Mouse (Mus musculus) regulatory T cell (primary cell): Measurements from ENCODE around the gene Lrrc39.
"Not testable (repeated sequence)": the region's sequence is repeated elsewhere in the genome, so short reads cannot be mapped to it uniquely, and the experiment has no call there.

Experiments used
- in situ Hi-C: fragments of 300-600 bp; cut with MboI, MseI; formaldehyde crosslinking; loops from one replicate; pipeline ENCODE4 v1.15.1; 2025; ENCODE audit warnings: high pct_unique_total_duplicates

Gene Lrrc39

DNA sequence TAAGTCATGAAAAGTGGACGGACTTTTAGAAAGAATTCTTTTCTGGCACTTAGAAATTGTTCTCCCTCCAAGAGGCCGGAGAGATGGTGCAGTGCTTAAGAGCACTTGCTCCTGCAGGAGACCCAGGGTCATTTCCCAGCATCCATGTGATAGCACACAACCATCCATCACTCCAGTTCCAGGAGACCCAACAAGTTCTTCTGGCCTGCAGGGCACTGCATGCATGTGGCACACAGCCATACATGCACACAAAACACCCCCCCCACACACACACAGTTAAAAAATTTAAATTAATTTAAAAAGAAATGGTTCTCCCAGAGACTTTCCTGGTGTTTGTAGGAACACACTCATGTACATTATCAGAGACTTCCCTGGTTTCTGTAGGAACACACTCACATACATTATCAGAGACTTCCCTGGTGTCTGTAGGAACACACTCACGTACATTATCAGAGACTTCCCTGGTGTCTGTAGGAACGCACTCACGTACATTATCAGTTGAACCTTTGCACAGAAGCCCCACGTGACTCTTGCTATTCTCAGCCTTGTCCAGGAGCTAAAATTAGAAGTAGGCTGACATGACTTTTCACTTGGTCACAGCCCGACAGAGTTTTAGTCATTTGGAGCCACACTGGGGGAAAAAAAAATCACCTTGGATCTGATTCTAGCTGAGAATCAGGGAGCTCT lies at the start of gene Lrrc39:
Lrrc39 (plus strand) TSS at position 566 of the 687 bp plus-strand sequence.
- in situ Hi-C loops: no loop called here

DNA sequence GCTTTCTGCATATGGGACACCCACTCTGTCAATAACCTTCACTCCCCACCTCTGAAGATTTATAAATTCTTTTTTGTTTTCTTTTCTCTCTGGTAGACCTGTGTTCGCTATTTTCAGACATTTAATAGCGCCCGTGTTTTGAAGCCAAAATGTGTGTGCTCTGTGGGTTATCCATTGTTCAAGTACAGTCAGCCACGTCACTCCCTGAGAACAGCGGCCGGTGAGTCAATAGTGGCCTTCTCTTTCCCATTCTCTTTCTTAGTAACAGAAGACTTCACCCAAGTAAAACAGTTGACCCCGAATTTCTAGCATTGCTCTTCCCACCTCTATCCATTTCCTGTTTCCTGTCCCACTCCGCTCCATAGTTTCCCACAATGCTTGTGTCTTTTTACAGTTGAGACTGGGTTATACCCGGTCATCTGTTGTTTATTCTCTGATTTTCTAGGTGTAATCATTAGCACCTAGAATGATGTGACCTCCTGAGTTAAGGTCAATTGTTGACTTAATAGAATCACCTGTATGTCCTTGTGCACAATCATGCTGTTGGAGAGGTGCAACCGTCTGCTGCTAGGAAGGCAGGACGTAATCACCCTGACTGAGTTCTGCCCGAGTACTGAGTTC lies 42.5 kb upstream of the Lrrc39 start:
- in situ Hi-C loops: loop anchor here (25.0 kb wide), 1 partner anchor 508 kb away; the partner anchor contains the start of genes Extl2 and Slc30a7

DNA sequence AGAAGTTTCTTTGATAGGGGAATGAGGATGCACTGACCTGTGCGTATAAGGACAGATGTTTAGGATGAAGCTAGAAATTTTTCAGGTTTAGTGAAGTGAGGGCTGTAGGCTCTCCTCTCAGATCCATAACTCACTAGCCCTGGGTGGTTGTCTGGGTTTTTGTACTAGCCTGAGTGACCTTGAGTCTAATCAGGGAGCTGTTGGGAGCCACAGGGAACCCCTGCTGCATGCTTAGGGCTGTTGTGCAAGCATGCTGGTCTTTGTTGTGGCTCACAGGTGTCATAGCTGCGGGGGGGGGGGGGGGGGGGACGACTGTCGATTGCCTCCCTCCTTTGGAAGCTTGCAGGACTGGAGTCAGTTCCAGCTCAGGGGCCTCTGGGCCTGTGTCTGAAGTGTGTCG lies 33.0 kb upstream of the Lrrc39 start:
- in situ Hi-C loops: no loop called here

DNA sequence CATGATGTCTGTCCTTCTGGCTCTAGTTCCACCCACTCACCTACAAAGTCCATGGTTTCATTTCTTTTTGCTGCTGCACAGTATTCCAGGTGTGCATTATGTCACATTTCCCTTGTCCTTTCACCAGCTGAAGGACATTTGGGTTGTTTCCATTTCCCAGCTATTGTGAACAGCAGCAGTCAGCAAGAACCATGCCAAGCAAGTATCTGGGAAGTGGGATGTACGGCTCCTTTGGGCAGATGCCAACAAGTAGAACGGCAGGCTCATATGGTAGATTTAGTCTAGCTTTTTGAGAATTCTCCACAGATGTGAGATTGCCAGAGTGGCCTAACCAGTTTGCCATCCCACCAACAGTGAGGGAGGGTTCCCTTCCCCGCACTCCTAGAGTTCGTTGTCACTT lies 31.9 kb upstream of the Lrrc39 start:
- in situ Hi-C loops: no loop called here

DNA sequence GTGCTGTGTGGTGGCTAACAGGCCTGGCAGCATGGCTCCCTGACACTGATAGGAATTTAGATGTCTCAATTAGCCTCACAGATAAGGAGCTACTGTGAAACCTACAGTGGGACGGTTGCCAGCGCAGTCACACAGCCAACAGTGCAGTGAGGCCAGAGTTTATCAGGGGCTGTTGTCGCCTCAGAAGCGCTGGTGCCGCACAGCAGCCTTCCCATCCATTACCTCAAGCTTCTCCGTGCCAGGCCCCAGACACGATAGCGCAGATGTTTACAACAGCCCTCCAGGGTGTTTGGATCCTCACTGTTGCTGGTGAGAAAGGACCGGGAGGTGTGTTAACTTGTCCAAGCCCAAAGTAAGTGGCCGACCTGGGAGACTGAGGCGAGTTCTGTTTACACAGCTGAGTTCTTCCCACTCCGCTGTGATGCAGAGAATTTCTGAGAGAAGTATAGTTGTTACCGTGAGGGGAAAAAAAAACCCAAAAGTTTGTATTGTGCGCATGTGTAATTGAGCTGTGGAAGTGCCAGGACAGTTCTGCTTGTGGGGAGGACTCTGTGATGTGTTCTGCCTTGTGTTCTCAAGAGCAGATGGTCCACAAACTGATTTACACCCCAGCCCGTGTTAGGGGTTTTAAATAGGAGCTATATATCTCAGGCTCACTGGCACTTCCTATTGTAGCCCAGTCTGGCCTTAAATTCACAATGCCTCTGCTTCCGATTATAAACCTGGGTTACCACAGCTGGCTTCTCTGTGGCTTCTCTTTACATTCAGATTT lies 26.2 kb upstream of the Lrrc39 start:
- in situ Hi-C loops: loop anchor here (5.0 kb wide), 1 partner anchor 36 kb away; no protein-coding TSS in a partner anchor

DNA sequence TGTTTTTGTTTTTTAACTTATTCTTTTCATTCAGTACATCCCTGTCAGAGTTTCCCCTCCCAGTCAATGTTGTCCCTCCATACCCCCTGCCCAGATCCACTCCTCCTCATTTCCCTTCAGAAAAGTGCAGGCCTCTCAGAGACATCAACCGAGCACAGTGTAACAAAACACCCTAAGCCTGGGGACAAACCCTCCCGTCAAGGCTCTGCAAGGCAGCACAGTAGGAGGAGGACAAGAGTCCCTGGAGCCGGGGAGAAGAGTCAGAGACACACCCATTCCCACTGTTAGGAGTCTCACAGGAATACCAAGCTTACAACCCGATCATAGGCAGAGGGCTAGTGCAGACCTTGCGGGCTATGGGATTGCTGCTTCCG lies 25.6 kb upstream of the Lrrc39 start:
- in situ Hi-C loops: loop anchor here (5.0 kb wide), 1 partner anchor 35 kb away; no protein-coding TSS in a partner anchor

DNA sequence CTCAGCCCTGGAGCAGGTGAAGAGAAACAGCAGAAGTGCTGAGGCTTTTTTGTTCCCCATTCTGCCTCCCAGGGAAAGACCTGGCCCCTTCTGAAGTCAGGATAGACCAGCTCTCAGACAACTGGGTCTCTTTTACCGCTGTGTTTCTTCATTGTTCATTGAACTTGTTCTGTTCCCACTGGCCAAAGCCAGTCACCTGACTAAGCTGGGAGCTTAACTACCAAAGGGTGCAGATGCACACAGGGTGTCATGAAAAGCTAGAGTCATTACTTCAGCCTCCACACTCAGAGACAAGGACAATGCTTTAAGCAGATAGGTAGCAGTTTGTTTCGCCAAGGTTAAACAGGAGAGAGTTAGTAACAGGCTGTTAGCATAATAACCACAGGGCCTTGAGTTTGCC lies 20.7 kb upstream of the Lrrc39 start:
- in situ Hi-C loops: no loop called here

DNA sequence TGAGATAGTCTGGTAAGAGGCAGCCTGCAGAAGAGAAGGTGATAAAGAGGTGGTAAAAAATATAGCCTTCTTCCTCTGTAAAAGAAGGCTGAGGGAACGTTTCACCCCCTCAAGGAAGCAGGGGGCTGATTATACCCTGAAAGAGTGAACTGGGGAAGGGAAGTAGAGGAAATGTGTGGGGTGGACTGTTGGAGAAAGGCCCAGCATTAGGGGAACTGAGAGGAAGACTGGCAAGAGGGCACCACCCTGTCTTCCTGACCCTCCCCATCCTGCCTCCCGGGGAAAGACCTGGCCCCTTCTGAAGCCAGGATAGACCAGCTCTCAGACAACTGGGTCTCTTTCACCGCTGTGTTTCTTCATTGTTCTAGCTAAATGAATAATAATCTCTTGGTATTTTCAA lies 20.2 kb upstream of the Lrrc39 start:
- in situ Hi-C loops: no loop called here

DNA sequence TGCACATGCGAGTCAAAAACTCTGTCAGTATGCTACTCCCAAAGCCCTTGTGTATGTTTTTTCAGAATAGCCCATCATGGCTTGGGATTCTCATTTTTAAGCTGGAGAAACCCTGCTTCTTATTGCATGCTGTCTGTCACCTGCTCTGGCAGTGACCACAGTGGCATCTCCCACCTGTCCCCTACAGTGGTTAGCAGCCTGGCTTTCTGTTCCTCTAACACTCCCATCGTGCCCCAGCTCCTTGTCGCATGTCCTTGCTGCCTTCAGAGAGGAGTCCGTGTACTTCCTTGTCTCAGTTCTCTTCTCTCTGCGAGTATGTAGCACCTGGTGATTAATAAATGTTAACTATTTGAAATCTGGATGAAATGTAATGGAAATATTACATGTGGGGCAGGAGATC lies 15.3 kb upstream of the Lrrc39 start:
- in situ Hi-C loops: no loop called here

DNA sequence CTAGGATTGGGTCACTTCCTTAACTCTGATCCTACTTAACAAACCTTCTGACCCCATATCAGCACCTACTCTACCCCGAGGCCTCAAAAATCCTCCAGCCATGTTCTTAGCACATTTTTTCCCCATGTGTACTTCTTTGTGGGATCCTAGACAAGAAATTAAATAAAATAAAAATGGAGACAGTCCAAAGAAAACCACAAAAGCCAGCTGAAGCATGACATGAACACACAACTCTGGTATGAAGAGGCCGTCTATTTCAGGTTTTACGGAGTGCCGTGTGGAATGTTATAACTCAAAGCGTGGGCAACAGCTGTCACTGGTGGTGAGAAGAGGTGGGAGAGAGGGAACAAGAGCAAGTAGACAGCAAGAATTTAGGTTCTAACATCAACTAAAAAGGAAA lies 11.4 kb upstream of the Lrrc39 start:
- in situ Hi-C loops: no loop called here

DNA sequence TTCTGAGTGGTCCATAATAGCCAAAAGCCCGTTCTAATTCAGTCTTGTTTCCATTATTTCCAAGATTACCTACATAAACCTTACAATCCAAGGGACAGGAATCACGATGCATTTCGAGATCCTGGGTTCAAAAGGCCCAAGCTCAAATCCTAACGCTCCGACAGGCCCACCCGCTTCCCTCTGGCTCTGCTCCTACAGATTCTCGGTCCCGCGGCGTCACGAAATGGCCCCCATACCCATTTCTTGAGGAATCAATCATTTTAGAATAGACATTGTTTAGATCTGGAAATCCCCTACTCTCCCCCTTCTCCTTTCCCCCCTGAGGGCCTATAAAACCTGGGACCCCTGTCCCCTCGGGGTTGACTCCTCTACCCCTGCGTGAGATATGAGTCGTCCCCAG lies 1.5 kb upstream of the Lrrc39 start:
- in situ Hi-C loops: not testable (repeated sequence)

DNA sequence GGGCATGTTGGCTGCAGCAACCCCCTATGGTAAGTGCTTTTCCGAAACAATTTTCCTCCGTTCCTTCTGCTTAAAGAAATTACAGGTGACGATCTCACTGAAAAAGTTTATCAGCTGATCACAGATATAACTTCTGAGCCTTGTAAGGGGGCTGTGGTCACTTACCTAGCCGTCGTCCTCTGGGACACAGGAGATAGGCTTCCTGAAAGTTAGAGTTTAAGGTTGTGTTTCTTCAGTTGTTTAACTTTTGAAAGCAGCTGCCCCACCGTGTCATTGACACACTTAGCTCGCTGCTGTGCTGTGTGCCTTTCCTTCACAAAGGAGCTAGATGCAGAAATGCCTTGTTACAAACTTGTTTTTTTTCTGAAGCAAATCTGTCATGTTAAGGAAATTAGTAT lies 321 bp downstream of the Lrrc39 start:
- in situ Hi-C loops: no loop called here

DNA sequence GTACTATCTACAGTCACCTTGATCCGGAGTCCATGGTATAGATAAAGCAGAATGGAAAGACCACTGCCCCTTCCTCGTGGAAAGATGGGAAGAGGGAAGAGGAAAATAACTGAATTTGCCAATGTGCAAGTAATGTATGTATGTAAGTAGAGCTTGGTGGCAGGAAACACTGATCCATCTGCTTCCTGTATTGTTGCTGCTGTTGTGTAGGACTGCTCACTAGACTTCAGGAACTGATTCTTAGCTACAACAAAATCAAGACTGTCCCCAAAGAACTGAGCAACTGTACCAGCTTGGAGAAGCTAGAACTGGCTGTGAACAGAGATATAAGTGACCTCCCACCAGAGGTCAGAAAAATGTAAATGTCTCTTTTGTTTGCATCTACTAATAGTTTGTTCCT lies 7.9 kb downstream of the Lrrc39 start:
- in situ Hi-C loops: loop anchor here (5.0 kb wide), 1 partner anchor 33 kb away; no protein-coding TSS in a partner anchor

DNA sequence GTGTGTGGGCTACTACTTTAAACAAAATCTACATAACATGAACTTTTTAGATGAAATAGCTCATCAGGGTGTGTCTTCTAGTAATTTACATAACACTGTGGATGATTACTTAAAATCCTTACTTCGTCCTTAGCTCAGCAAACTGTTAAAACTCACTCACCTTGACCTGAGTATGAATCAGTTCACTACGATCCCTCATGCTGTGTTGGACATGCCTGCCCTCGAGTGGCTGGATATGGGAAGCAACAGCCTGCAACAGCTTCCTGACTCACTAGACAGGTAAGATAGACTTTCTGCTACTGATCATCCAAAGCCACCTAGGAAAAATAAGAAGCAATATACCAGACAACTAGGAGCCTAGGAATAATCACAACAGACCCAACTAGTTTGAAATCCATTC lies 14.5 kb downstream of the Lrrc39 start:
- in situ Hi-C loops: no loop called here

DNA sequence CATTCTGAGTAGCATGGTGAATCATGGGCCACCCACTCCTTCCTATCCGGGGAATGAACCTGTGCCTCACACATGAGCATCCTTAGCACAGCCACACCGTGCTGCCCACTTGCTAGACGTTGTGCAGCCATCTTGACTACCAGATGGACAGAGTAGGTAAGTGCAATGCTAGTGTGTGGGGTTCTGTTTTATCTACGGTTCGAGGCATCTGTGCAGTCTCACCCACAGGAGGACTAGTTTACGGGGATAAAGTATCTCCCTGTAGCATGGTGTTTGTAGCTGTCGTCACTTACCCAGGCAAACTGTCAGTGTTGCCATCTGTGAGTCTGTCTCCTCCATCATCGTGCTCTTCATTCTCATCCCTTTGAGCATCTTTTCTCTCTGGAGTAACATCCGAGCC lies 19.4 kb downstream of the Lrrc39 start:
- in situ Hi-C loops: loop anchor here (5.0 kb wide), 1 partner anchor 255 kb away; no protein-coding TSS in a partner anchor

DNA sequence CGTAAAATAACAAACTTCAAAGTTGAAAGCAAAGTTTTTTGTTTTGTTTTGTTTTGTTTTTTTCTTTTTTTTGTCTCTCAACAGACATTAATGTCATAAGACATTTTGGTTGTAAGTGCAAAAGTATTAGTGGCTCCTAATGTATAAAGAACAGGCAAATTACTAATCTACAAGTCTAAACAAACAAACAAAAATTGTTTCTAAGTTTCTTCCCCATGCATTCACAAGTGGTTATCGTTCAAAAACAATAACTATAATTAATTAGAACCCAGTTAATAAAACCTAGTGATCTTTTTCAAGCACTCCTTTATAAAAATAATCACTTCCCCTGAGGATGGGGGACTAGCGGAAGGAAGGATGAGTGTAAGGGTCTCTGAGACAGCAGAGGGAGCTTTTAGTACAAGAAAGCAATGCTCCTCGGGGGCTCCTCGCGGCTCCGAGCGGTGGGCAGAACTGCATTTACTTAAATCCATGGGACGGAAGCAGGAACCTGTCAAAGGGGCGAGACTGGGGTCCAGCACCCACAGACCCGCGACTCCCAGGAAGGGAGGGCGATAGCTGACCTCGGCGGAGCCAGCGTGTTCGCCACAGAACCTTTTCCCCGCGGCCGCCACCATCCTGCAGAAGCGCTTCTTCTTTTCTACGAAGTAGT lies 31.4 kb downstream of the Lrrc39 start:
- in situ Hi-C loops: no loop called here

DNA sequence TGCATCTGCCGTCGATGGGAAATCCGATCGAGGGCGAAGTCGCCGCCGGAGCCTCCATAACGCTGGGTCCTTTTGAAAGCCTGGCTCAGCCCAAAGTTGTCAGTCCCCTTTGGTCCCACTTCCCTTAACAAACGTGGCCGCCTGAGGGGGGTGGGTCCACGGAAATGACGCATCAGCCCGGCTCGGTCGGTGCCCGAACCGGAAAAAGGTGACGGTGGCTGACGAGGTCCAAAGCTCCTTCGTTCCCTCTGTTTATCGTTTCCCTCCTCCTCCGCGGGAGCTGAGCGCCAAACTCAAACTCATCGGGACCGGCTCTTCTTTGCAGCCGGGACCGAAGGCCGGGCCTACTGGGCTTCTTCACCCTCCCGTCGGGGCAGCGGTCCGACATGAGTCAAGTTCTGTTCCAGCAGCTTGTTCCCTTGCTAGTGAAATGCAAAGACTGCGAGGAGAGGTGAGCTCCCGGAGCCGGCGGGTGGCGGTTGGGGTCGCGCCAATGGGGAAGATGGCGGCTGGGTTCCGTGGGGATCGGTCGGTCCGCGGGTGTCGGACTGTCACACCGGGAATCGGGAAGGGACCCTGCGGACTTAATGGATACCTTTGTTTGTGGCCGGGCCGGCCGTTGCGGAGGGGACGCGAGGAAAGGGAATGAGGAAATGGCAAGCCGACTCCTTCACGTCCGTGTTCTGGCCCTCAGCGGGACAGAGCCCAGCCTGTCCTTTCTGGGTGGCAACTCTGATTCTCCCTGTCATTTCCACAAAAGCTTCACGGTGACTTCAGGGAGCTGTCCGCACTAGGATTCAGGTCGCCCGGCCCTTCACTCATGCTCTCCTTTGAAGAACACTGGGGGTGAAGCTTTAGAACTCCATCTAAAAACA lies 32.2 kb downstream of the Lrrc39 start, which contains the start of gene Sass6:
Sass6 (plus strand) TSS at position 255 of the 875 bp plus-strand sequence.
- in situ Hi-C loops: no loop called here

DNA sequence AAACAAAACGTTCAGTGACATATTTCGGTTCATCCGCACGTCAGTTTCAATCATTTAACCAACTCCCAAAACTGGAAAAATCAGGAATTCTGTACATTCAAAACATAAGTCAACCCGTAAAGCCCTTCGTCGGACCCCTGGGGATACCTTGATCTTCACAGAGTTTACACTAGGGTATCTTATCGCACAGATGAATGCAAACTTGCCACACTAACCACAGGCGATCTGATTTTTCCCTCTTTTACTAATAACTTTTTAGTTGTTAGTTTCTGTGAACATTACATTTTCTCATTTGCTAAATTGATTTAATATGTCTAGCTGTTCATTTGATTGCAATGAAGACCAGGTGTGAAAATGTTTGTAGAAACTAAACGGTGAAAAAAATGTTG lies 32.8 kb downstream of the Lrrc39 start:
- in situ Hi-C loops: no loop called here

DNA sequence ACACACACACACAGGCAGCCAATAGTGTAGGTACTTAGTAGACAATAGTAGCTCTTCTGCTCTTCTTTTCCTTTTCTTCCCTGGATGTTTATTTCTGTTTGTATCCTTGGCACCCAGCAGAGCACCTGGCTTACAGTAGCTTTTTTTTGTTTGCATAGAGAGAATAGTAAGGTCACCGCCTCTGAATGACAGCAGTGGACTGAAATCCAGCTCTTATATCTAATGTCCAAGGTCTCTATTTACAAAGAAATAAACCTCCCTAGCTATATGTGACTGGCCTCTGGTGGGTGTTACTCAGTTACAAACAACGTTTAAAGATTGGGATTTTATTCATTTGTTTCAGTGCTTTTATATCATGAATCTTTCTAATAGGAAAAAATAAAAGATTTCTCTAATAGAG lies 36.9 kb downstream of the Lrrc39 start:
- in situ Hi-C loops: no loop called here

DNA sequence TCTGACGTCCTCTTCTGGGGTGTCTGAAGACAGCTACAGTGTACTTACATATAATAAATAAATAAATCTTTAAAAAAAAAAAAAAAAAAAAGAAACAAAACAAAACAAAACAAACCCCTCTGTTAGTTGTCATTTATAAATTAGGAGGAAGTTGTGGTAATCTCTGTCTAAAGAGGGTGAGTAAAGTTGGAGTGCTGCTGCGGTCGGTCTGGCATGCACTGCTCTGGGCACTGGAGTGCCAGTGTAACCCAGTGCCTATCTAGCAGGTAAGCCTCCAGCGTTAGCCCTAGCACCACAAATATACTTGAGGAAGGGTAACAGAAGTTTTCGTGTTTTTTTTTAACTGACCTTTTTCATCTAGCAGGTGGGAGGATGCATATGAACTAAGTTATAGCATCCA lies 38.2 kb downstream of the Lrrc39 start:
- in situ Hi-C loops: no loop called here

DNA sequence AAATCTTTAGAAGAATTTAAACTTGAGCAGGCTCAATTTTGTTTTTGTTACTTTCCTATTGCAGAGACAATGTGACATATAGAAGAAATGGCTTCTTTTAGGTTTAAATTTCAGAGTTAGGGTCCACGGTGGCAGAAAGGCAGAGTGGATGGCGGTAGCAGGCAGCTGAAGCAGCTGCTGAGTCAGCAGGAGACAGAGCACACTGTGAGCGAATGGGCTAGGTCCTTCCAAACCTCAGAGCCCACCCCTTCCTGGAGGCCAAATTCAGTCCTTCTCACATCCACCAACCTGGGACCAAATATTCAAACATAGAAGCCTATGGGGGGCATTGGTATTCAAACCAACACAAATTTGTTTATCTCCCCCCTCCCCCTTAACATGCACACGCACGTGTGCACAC lies 39.0 kb downstream of the Lrrc39 start:
- in situ Hi-C loops: no loop called here
